Mouse (Mus musculus) intestine, embryonic 14.5 days (tissue): ENCODE data around the gene Gm48551. TPM values are rescaled to one million over a fixed set of nuclear protein-coding genes. Genes with fewer than 3 reads are reported as not detected.

ENCODE experiments used
- ATAC-seq: fragments of 200-750 bp; cut with Nextera tagmentation; replicated peaks from 2 replicates; pipeline ENCODE4 v1.8.0; 2017; ENCODE audit warnings: low read depth, moderate number of reproducible peaks, moderate TSS enrichment, moderate library complexity; ENCODE audit not compliant: low FRiP score, low TSS enrichment
- DNase-seq: peaks from one replicate; pipeline ENCODE4 v3.0.0-alpha.2; 2018; ENCODE audit warnings: low spot score
- H3K27ac ChIP-seq: fragments of 300-500 bp; sonication (generic); 2 replicates; pipeline ENCODE4 v1.5.1; 2014; ENCODE audit warnings: low read depth, mild to moderate bottlenecking, control low read depth
- H3K27me3 ChIP-seq: fragments of 300-500 bp; sonication (generic); replicated peaks from 2 replicates; pipeline ENCODE4 v1.6.1; 2014; ENCODE audit warnings: low read length, control low read depth; ENCODE audit not compliant: control insufficient read depth, insufficient read depth
- H3K36me3 ChIP-seq: fragments of 300-500 bp; sonication (generic); 2 replicates; pipeline ENCODE4 v1.6.1; 2014; ENCODE audit warnings: low read length, control low read depth; ENCODE audit not compliant: control insufficient read depth, insufficient read depth
- H3K4me1 ChIP-seq: fragments of 300-500 bp; sonication (generic); replicated peaks from 2 replicates; pipeline ENCODE4 v1.6.1; 2014; ENCODE audit warnings: low read length, control low read depth, mixed read lengths; ENCODE audit not compliant: control insufficient read depth, insufficient read depth
- H3K4me2 ChIP-seq: fragments of 300-500 bp; sonication (generic); 2 replicates; pipeline ENCODE4 v1.6.1; 2014; ENCODE audit warnings: low read length
- H3K4me3 ChIP-seq: fragments of 300-500 bp; sonication (generic); 2 replicates; pipeline ENCODE4 v1.5.1; 2014; ENCODE audit warnings: low read depth, low read length, control low read depth, mixed read lengths
- H3K9ac ChIP-seq: fragments of 300-500 bp; sonication (generic); 2 replicates; pipeline ENCODE4 v1.6.1; 2014; ENCODE audit warnings: mild to moderate bottlenecking, low read length
- H3K9me3 ChIP-seq: fragments of 300-500 bp; sonication (generic); 2 replicates; pipeline ENCODE4 v1.6.1; 2016; ENCODE audit warnings: low read length, control low read depth; ENCODE audit not compliant: control insufficient read depth
- WGBS: fragments of 180-500 bp; shearing (Covaris S2); extraction: QIAGEN DNeasy Blood & Tissue Kit; methylation state at CpG from one replicate; pipeline ENCODE4 v1.1.7; 2014; 5-methylcytosine and 5-hydroxymethylcytosine counted together
- polyA plus RNA-seq: library from polyadenylated mRNA; unstranded; fragments of >200 nt; fragmentation: Nextera tagmentation; extraction: Ambion mirVana; gene quantifications from 2 replicates; pipeline ENCODE4 v1.2.1, GENCODE M21; 2014

The Gm48551 gene
- polyA plus RNA-seq, 1 experiment from 2014 or later, result 4.2 TPM

DNA sequence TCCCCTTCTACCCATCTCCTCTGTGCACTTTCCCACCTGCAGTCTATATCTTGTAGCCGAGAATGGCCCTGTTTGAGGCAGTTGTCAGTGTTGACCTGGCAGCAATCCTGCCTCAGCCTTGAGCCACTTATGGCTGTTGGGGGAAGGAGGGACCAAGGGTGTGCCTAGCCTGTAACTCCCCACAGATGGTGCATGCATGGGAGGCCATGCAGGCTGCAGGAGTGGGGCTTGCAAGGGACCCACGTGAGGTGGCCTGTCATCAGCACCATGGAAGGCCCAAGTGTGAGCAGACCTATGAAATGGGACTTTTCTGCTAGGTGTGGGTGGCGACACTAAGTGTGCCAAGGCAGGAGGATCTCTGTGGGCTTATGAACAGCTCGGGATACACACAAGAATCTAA is 19.2 kb upstream of the Gm48551 start:
- no peak overlapping the region for H3K4me2 ChIP-seq
- no peak for DNase-seq
- peaks cover 45% of the 10 kb centered on the region for H3K36me3 ChIP-seq
- H3K27me3 ChIP-seq, result peaks cover 29% of the 10 kb centered on the region
- H3K27ac ChIP-seq, result no peak overlapping the region
- peak overlapping the region; percentile 32; the same call in 1 of the 2 replicates for H3K4me3 ChIP-seq
- peak; percentile 21; the same call in 1 of the 2 replicates for ATAC-seq
- no peaks in the 10 kb centered on the region for H3K9me3 ChIP-seq
- H3K4me1 ChIP-seq, result peaks cover 19% of the 10 kb centered on the region
- H3K9ac ChIP-seq, result no peak overlapping the region
- 37% methylated on average over 4 of the region's 4 CpGs for WGBS

DNA sequence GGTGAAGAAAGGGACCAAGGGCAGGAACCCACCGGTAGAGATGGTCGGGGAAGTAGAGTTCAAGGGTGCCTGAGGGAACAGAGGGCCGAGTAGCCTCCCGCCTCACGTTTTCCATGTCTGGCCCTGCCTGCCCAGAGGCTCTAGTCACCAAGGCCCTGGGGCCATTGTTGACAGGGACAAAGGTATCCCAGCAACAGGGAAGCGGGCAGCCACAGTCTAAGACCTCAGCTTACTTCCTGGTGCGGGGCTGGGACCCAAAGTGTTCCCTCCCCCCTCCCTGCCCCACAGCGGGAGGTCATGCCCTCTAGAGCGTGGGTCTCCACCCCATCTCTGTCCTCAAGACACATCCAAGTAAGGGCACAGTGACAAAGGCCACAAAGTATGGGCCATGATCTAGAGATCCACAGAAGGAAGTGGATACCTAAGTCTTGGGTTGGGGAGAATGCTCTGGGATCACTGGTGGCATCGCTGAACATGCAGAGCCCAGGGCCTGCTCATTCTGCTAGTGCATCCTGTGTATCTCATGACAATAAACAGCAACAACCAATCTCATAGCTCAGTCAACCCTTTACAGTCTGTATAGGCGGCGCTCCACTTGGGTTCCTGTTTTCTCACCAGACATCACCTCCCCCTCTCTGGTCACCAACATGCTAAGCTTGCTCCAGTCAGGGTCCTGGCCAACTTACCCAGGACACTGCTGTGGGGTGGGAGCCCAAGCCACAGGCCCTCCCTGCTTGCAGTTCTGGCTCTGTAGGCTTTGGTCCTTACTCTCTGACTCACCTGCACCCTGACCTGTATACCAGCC is 18.4 kb upstream of the Gm48551 start, which contains the start of gene 4930404N11Rik:
TSS of gene 4930404N11Rik (minus strand) at position 145 of the 805 bp plus-strand sequence.
- Histone ChIP-seq H3K4me1 (peaks cover 19% of the 10 kb centered on the region), H3K4me2 (peak within 1 kb of the TSS; percentile 56), H3K27ac (no peak within 1 kb of the TSS), H3K27me3 (peaks cover 29% of the 10 kb centered on the region), H3K9me3 (no peaks in the 10 kb centered on the region), H3K36me3 (peaks cover 53% of the 10 kb centered on the region), H3K9ac (0 out of 2 replicates have a peak within 1 kb of the TSS, but pooled peaks have one; percentile 16), H3K4me3 (peak within 1 kb of the TSS; percentile 32; the same call in 1 of the 2 replicates)
- peak; percentile 26 for ATAC-seq
- WGBS, result 35% methylated on average over 12 of the region's 12 CpGs
- peak; percentile 72 for DNase-seq

- peaks cover 29% of the 10 kb centered on the region for H3K27me3 ChIP-seq
- no peak for ATAC-seq
- no peak overlapping the region for H3K27ac ChIP-seq
- H3K4me2 ChIP-seq, result no peak overlapping the region
- 76% methylated on average over 6 of the region's 6 CpGs for WGBS
- H3K9ac ChIP-seq, result no peak overlapping the region
- peaks cover 59% of the 10 kb centered on the region for H3K36me3 ChIP-seq
- no peak for DNase-seq
- no peaks in the 10 kb centered on the region for H3K9me3 ChIP-seq
- peaks cover 19% of the 10 kb centered on the region for H3K4me1 ChIP-seq
- no peak overlapping the region for H3K4me3 ChIP-seq
Measured at GRCm38 (mm10) chr10:81366477-81367206, 17.6 kb upstream of the Gm48551 start.

- Histone ChIP-seq H3K4me1 (peaks cover 19% of the 10 kb centered on the region), H3K4me2 (no peak overlapping the region), H3K27ac (no peak overlapping the region), H3K27me3 (peaks cover 29% of the 10 kb centered on the region), H3K4me3 (no peak overlapping the region), H3K9ac (no peak overlapping the region), H3K9me3 (no peaks in the 10 kb centered on the region), H3K36me3 (peaks cover 59% of the 10 kb centered on the region)
- 82% methylated on average over 6 of the region's 6 CpGs for WGBS
- no peak for ATAC-seq
- DNase-seq, result no peak
Measured at GRCm38 (mm10) chr10:81367207-81367495, 17.1 kb upstream of the Gm48551 start.

DNA sequence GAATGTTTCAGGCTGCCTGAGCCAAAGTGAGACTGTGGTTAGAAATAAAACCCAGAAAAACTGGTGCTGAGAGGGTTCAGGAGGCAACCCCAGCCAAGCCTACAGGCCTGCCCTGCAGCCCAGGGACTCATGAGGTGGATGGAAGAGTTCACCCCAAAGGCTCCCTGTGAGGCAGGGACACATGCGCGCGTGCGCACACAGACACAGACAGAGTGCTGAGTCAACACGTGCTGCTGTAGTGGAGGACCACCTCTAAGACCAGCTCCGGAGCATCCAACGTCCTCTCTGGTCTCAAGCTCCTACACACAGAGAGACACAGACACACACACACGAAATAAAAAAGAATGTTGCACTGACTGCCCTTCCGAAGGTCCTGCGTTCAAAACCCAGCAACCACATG is 8.9 kb upstream of the Gm48551 start:
- Histone ChIP-seq H3K4me3 (no peak overlapping the region), H3K9ac (no peak overlapping the region), H3K36me3 (peaks cover 51% of the 10 kb centered on the region), H3K4me2 (no peak overlapping the region), H3K4me1 (peaks cover 15% of the 10 kb centered on the region), H3K27me3 (no peaks in the 10 kb centered on the region), H3K9me3 (no peaks in the 10 kb centered on the region), H3K27ac (no peak overlapping the region)
- DNase-seq (no peak), ATAC-seq (no peak)
- 94% methylated on average over 10 of the region's 10 CpGs for WGBS

GRCm38 (mm10) chr10:81376561-81377361 is 7.5 kb upstream of the Gm48551 start:
- Histone ChIP-seq H3K4me1 (peaks cover 15% of the 10 kb centered on the region), H3K36me3 (peaks cover 37% of the 10 kb centered on the region), H3K27ac (peak overlapping the region; percentile 27; the same call in 1 of the 2 replicates), H3K9me3 (no peaks in the 10 kb centered on the region), H3K9ac (peak overlapping the region; percentile 85), H3K27me3 (no peaks in the 10 kb centered on the region), H3K4me2 (peak overlapping the region; percentile 86), H3K4me3 (peak overlapping the region; percentile 71)
- 38% methylated on average over 6 of the region's 6 CpGs for WGBS
- ATAC-seq, result no peak
- peak; percentile 55 for DNase-seq

DNA sequence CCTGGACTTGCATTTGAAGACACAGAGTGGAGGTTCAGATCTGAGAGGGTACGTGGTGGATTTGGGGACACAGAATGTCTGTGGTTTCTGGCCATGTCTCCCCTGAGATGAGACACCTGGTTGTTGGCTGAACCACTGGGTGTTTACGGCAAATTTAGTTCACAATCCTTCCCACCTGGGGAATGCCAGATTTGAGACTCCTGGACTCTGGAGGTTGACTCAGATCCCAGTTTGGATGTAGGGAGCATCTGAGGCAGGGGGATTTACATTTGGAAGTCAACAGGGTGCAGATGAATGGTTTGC is 7.0 kb upstream of the Gm48551 start:
- peak overlapping the region; percentile 85 for H3K9ac ChIP-seq
- H3K4me1 ChIP-seq, result peaks cover 15% of the 10 kb centered on the region
- peak overlapping the region; percentile 86 for H3K4me2 ChIP-seq
- H3K27me3 ChIP-seq, result no peaks in the 10 kb centered on the region
- H3K9me3 ChIP-seq, result no peaks in the 10 kb centered on the region
- H3K36me3 ChIP-seq, result peaks cover 32% of the 10 kb centered on the region
- no peak for DNase-seq
- peak overlapping the region; percentile 71 for H3K4me3 ChIP-seq
- 44% methylated on average over 2 of the region's 2 CpGs for WGBS
- H3K27ac ChIP-seq, result peak overlapping the region; percentile 27; the same call in 1 of the 2 replicates
- ATAC-seq, result no peak

GRCm38 (mm10) chr10:81377793-81378552 is 6.3 kb upstream of the Gm48551 start, which contains the start of gene Fzr1:
TSS of gene Fzr1 (minus strand) at chr10:81378516.
- peak within 1 kb of the TSS; percentile 85 for H3K9ac ChIP-seq
- peak within 1 kb of the TSS; percentile 81 for H3K27ac ChIP-seq
- under 1% methylated on average over 56 of the region's 59 CpGs for WGBS
- DNase-seq (peak; percentile 55), ATAC-seq (peak; percentile 64)
- peak within 1 kb of the TSS; percentile 86 for H3K4me2 ChIP-seq
- no peaks in the 10 kb centered on the region for H3K9me3 ChIP-seq
- H3K4me3 ChIP-seq, result peak within 1 kb of the TSS; percentile 71
- H3K4me1 ChIP-seq, result peaks cover 15% of the 10 kb centered on the region
- H3K27me3 ChIP-seq, result no peaks in the 10 kb centered on the region
- H3K36me3 ChIP-seq, result peaks cover 26% of the 10 kb centered on the region
